Mouse (Mus musculus) gastrocnemius, postnatal 36 days (tissue): ENCODE measurements around the gene Exoc6. TPM values are rescaled to one million over a fixed set of nuclear protein-coding genes. Genes with fewer than 3 reads are reported as not detected.

Experiments used
- DNase-seq, 2 experiments: peaks; one replicate each; pipeline ENCODE4 v3.0.0; 2022
- intact Hi-C: fragments of 180-260 bp; cut with DNase I; formaldehyde crosslinking; loops from one replicate; pipeline ENCODE4 v1.15.1; 2025
- total RNA-seq, 2 experiments: library from RNA; stranded (reverse); gene quantifications; 2 replicates each; pipeline ENCODE4 v1.2.3; 2021

The Exoc6 gene
- total RNA-seq, 2 experiments from 2014 or later: 40.6 to 48.2 TPM

- intact Hi-C loops: no loop called here
- no peak for DNase-seq
Measured at GRCm38 (mm10) chr19:37569186-37569754, 19.1 kb downstream of the Exoc6 start.

- intact Hi-C loops: no loop called here
- DNase-seq: no peak
Measured at GRCm38 (mm10) chr19:37570966-37571718, 20.9 kb downstream of the Exoc6 start.

GRCm38 (mm10) chr19:37574802-37575201 lies 24.6 kb downstream of the Exoc6 start:
- intact Hi-C loops: no loop called here
- no peak for DNase-seq

DNA sequence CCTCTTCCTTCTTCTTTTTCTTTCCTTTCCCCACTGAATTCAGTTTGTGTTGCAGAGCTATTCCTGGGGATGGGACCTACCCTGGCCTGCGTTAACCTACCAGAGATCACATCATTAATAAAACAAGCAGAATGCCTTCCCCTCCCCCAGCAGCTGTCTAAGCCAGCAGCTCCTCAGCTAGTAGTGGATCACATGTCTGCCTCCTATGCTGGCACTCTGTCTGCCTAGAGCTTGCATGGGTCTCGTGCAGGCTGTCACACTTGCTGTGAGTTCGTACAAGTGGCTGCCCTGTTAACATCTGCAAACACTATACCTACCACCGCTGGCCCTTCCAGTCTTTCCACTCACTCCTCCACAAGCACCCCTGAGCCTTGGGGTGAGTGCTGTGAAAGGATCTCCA lies 29.4 kb downstream of the Exoc6 start:
- intact Hi-C loops: no loop called here
- no peak for DNase-seq

DNA sequence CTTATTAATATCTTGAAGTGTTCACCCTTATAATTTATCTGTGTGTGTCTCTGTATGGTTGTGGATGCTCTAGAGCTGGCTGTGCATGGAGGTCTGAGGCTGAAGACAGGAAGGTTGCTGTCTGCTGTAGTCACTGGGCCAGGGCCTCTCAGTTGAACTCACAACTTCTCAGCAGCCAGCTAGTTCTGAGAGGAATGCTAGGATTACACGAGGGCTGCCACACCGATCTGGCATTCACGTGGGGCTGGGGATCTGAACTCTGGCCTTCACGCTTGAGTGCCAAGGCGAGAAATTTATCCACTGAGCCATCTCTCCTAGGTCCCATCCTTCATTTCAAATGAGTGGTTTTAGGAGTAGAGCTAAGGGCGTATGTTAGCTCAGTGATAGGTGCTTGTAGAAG lies 30.2 kb downstream of the Exoc6 start:
- DNase-seq: no peak
- intact Hi-C loops: no loop called here

- intact Hi-C loops: no loop called here
Measured at GRCm38 (mm10) chr19:37585210-37585609, 35.0 kb downstream of the Exoc6 start.

GRCm38 (mm10) chr19:37585684-37586083 lies 35.5 kb downstream of the Exoc6 start:
- intact Hi-C loops: no loop called here
- no peak for DNase-seq

More at GRCm38 (mm10) chr19:37585210-37585609, 35.0 kb downstream of the Exoc6 start:
- no peak for DNase-seq

DNA sequence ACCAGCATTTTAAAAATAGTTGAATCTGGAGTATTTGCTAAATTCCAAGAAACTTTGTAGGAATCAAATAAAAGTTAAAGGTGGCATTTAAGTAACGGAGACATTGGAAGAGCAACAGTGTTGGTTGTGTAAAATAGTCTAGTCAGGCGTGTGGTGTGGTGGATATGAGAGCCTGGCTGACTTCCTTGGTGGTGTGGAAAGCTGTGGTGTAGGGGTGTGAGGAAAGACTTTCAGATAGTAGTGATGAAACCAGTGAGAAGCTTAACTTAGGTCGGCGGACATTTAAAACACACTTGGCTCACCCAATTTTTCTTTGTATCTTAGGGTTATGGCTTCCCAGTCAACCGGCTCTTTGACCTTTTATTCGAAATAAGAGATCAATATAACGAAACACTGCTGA lies 40.3 kb downstream of the Exoc6 start:
- intact Hi-C loops: no loop called here
- DNase-seq: no peak

GRCm38 (mm10) chr19:37601968-37602848 lies 52.0 kb downstream of the Exoc6 start:
- intact Hi-C loops: no loop called here
- no peak for DNase-seq

DNA sequence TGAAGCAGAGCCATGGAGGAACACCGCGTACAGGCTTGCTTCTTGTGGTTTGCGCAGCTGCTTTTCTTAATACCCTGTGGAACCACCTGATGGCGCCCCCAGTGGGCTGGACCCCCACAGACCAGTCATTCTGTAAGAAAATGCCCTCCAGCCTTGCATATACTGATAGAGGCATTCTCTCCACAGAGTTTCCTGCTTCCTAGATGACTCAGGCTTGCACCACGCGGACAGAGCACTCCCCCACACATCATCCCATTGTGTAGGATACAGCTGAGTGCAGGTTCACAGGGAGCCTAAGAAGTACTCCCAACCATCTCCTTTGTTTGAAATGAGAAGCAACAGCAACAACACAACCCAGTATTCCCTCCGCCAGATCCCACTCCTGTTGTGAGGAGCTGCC lies 59.8 kb downstream of the Exoc6 start:
- intact Hi-C loops: no loop called here
- DNase-seq: no peak

- DNase-seq: no peak
- intact Hi-C loops: no loop called here
Measured at GRCm38 (mm10) chr19:37612893-37613292, 62.7 kb downstream of the Exoc6 start.

DNA sequence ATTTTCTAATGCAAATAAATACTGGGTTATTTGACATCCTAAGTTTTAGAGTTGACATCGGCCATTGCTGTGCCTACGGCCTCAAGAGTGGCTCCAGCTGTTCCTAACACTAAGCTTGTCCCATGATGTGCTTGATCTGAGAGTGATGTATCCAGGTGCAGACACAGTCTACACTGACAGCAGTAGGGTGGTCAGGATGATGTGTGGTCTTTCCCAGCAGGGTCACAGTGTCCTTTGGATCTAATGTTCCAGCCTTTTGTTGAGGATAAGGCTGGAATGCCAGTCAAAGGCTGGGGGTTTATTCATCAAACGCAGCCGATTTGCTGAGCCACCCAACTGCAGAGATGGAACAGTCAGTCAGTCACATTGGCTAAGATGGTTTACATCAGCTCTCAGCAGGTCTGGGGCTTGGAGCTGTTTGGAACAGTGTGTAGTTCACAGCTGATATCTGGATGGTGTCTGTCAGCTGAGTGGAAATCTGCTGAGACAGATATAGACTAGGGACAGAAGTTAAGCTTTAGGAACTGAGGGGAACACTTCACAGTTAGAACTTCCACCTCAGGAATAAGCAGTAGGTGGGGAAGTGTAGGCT lies 64.9 kb downstream of the Exoc6 start:
- no peak for DNase-seq
- intact Hi-C loops: no loop called here

DNA sequence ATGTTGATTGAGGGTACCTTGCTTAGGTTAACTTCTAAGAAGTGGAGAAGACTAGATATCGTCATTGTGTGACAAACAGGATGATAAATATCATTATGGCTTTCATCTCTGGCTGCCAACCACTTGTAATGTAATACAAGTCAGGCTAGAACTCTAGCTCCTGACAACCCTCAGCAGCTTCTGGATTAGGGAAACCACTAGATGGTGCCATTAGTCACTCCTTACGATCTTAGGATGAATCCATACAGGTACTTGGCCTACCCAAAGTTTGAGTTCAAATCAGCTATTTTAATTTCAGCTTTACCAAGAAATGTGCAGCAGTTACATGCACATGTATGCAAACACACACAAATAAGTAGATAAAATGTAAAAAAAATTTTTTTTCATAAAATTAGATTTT lies 97.8 kb downstream of the Exoc6 start:
- no peak for DNase-seq
- intact Hi-C loops: no loop called here

- no peak for DNase-seq
- intact Hi-C loops: no loop called here
Measured at GRCm38 (mm10) chr19:37650526-37650925, 100.3 kb downstream of the Exoc6 start.

GRCm38 (mm10) chr19:37654012-37654411 lies 103.8 kb downstream of the Exoc6 start:
- intact Hi-C loops: no loop called here
- no peak for DNase-seq

DNA sequence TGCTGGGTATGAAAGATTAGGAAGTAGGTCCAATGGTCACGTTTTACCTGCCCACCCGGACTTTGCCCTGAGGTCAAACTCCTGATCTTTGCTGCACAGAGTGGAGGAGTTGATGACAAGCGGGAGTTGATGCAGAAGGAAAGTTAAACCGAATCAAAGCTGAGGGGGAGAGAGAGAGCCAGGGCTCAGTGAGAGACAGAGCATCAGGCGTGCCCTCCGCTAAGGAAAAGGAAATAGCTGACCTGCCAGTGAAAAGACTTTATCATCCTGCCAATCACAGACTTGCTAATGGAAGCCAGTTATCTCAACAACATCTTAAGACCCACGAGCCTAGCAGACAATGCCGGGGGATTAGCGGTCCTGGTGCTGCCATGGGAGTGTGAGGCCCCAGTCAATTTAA lies 106.2 kb downstream of the Exoc6 start:
- DNase-seq: no peak
- intact Hi-C loops: no loop called here

DNA sequence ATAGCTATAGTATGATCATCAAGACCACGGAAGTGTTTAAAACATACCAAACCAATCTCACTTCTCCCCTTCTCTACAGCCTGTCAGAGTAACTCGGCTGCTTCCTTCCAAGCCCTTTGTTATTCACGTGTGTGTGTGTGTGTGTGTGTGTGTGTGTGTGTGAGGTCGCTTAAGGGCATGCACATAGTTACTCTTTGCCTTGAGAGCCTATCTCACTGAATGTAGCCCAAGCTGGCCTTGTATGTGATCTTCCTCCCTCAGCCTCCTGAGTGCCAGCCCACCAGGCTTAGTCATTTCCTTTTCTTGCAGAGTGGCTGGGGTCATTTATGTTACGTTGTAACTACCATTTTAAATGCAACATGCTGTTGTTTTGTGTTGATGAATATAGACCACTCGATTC lies 115.0 kb downstream of the Exoc6 start:
- no peak for DNase-seq
- intact Hi-C loops: no loop called here

GRCm38 (mm10) chr19:37667855-37668594 lies 117.8 kb downstream of the Exoc6 start:
- no peak for DNase-seq
- intact Hi-C loops: no loop called here

DNA sequence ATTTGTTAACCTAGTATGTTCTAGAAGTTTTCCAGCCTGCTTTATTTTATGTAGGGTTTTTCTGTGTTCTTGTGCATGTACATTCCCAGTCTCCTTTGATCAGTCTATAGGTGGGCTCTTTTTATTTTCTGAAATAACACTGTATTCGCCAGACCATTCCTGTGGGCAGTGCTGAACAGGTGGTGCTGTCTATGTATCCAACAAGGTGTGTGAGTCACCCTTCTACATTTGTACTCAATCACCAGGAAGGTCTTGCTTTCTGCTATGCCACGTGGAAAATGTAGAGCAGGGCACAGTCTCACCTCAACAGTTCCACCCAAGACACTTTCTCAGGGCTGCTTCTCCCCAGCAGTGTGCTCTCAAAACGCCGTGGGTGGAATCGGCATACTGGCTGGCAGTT lies 118.4 kb downstream of the Exoc6 start:
- DNase-seq: no peak
- intact Hi-C loops: no loop called here

- DNase-seq: no peak
- intact Hi-C loops: no loop called here
Measured at GRCm38 (mm10) chr19:37669486-37669885, 119.3 kb downstream of the Exoc6 start.
